Mouse (Mus musculus) ES-CJ7 (cell line): ENCODE results near the gene Dazap1.
A peak's percentile ranks its signal among the peaks of the same experiment; 100 is the strongest.

Source experiments
- DNase-seq: peaks from one replicate; pipeline ENCODE4 v3.0.0; 2011; ENCODE audit warnings: low read depth, low spot score

Dazap1 gene

GRCm38 (mm10) chr10:80297526-80298133 is 36.3 kb downstream of the Dazap1 start:
- DNase-seq = no peak

GRCm38 (mm10) chr10:80298571-80299281 is 37.4 kb downstream of the Dazap1 start:
- peak; percentile 52 for DNase-seq

- DNase-seq = no peak
These were observed 38.0 kb downstream of the Dazap1 start for GRCm38 (mm10) chr10:80299301-80299700.

- no peak for DNase-seq
These were observed 38.5 kb downstream of the Dazap1 start for GRCm38 (mm10) chr10:80299824-80300223.

- no peak for DNase-seq
These were observed 39.4 kb downstream of the Dazap1 start for GRCm38 (mm10) chr10:80300672-80301181.

- no peak for DNase-seq
These were observed 40.2 kb downstream of the Dazap1 start for GRCm38 (mm10) chr10:80301256-80302081.

GRCm38 (mm10) chr10:80302082-80302355 is 40.7 kb downstream of the Dazap1 start:
- DNase-seq = no peak

- no peak for DNase-seq
These were observed 41.2 kb downstream of the Dazap1 start for GRCm38 (mm10) chr10:80302471-80302881.

- DNase-seq = no peak
These were observed 43.2 kb downstream of the Dazap1 start for GRCm38 (mm10) chr10:80304458-80304857.

- DNase-seq = peak; percentile 87
These were observed 43.6 kb downstream of the Dazap1 start for GRCm38 (mm10) chr10:80304862-80305261.

- no peak for DNase-seq
These were observed 50.3 kb downstream of the Dazap1 start for GRCm38 (mm10) chr10:80311560-80311959.

GRCm38 (mm10) chr10:80312586-80313504 is 51.6 kb downstream of the Dazap1 start:
- DNase-seq = no peak

- DNase-seq = no peak
These were observed 52.4 kb downstream of the Dazap1 start for GRCm38 (mm10) chr10:80313627-80314201.

- no peak for DNase-seq
These were observed 53.3 kb downstream of the Dazap1 start for GRCm38 (mm10) chr10:80314494-80315001.

- DNase-seq = no peak
These were observed 54.0 kb downstream of the Dazap1 start for GRCm38 (mm10) chr10:80315315-80315714.

- no peak for DNase-seq
These were observed 55.1 kb downstream of the Dazap1 start for GRCm38 (mm10) chr10:80316359-80316781.

GRCm38 (mm10) chr10:80317011-80317410 is 55.7 kb downstream of the Dazap1 start:
- no peak for DNase-seq

- peak; percentile 92 for DNase-seq
These were observed 59.1 kb downstream of the Dazap1 start, which contains the start of gene 2310011J03Rik for GRCm38 (mm10) chr10:80320340-80320760. Gene 2310011J03Rik (minus strand): TSS chr10:80320537.

GRCm38 (mm10) chr10:80321014-80321669 is 59.9 kb downstream of the Dazap1 start:
- DNase-seq = no peak
